Mouse (Mus musculus) midbrain, embryonic 15.5 days (tissue): ENCODE data around the gene Jdp2. TPM values are rescaled to one million over a fixed set of nuclear protein-coding genes. Genes with fewer than 3 reads are reported as not detected.

Experiments
- ATAC-seq: fragments of 200-750 bp; cut with Nextera tagmentation; replicated peaks from 2 replicates; pipeline ENCODE4 v1.8.0; 2017; ENCODE audit warnings: moderate TSS enrichment
- H3K27ac ChIP-seq: fragments of 300-500 bp; sonication (generic); 2 replicates; pipeline ENCODE4 v1.5.1; 2015; ENCODE audit warnings: mild to moderate bottlenecking, inconsistent platforms
- H3K27me3 ChIP-seq: fragments of 300-500 bp; sonication (generic); replicated peaks from 2 replicates; pipeline ENCODE4 v1.6.1; 2015; ENCODE audit warnings: inconsistent platforms
- H3K36me3 ChIP-seq: fragments of 300-500 bp; sonication (generic); replicated peaks from 2 replicates; pipeline ENCODE4 v1.6.1; 2015; ENCODE audit warnings: inconsistent platforms
- H3K4me1 ChIP-seq: fragments of 300-500 bp; sonication (generic); 2 replicates; pipeline ENCODE4 v1.6.1; 2015; ENCODE audit warnings: inconsistent platforms
- H3K4me2 ChIP-seq: fragments of 300-500 bp; sonication (generic); 2 replicates; pipeline ENCODE4 v1.6.1; 2015; ENCODE audit warnings: inconsistent platforms, mild to moderate bottlenecking, moderate library complexity
- H3K4me3 ChIP-seq: fragments of 300-500 bp; sonication (generic); 2 replicates; pipeline ENCODE4 v1.5.1; 2015; ENCODE audit warnings: mild to moderate bottlenecking, inconsistent platforms
- H3K9ac ChIP-seq: fragments of 300-500 bp; sonication (generic); 2 replicates; pipeline ENCODE4 v1.6.1; 2015; ENCODE audit warnings: mild to moderate bottlenecking, inconsistent platforms
- H3K9me3 ChIP-seq: fragments of 300-500 bp; sonication (generic); 2 replicates; pipeline ENCODE4 v1.6.1; 2016; ENCODE audit warnings: inconsistent platforms
- WGBS: fragments of 180-500 bp; shearing (Covaris S2); methylation state at CpG from one replicate; pipeline ENCODE4 v1.1.7; 2015; ENCODE audit warnings: mixed read lengths; 5-methylcytosine and 5-hydroxymethylcytosine counted together
- polyA plus RNA-seq: library from polyadenylated mRNA; unstranded; fragments of >200 nt; fragmentation: Nextera tagmentation; extraction: Ambion mirVana; gene quantifications from 2 replicates; pipeline ENCODE4 v1.2.1, GENCODE M21; 2015

Gene Jdp2
- polyA plus RNA-seq, 1 experiment from 2014 or later = 0.92 TPM

GRCm38 (mm10) chr12:85673914-85674313 is 75.1 kb downstream of the Jdp2 start:
- Histone ChIP-seq H3K4me1 (0 out of 2 replicates have a peak, but pooled peaks cover under 1% of the 10 kb centered on the region), H3K36me3 (no peaks in the 10 kb centered on the region), H3K27ac (no peak overlapping the region), H3K27me3 (no peaks in the 10 kb centered on the region), H3K9me3 (no peaks in the 10 kb centered on the region), H3K4me2 (no peak overlapping the region), H3K9ac (no peak overlapping the region), H3K4me3 (no peak overlapping the region)
- ATAC-seq = no peak
- WGBS = 95% methylated on average over 8 of the region's 8 CpGs

GRCm38 (mm10) chr12:85679117-85679516 is 80.3 kb downstream of the Jdp2 start:
- no peak overlapping the region for H3K27ac ChIP-seq
- WGBS = 89% methylated on average over 5 of the region's 5 CpGs
- ATAC-seq = no peak
- no peaks in the 10 kb centered on the region for H3K4me1 ChIP-seq
- H3K4me3 ChIP-seq = no peak overlapping the region
- H3K36me3 ChIP-seq = no peaks in the 10 kb centered on the region
- H3K9ac ChIP-seq = no peak overlapping the region
- no peak overlapping the region for H3K4me2 ChIP-seq
- no peaks in the 10 kb centered on the region for H3K27me3 ChIP-seq
- no peaks in the 10 kb centered on the region for H3K9me3 ChIP-seq

GRCm38 (mm10) chr12:85679808-85680207 is 81.0 kb downstream of the Jdp2 start:
- ATAC-seq = no peak
- H3K4me1 ChIP-seq = no peaks in the 10 kb centered on the region
- H3K9ac ChIP-seq = no peak overlapping the region
- H3K9me3 ChIP-seq = no peaks in the 10 kb centered on the region
- WGBS = 57% methylated on average over 2 of the region's 2 CpGs
- H3K27ac ChIP-seq = no peak overlapping the region
- no peaks in the 10 kb centered on the region for H3K27me3 ChIP-seq
- H3K4me3 ChIP-seq = no peak overlapping the region
- H3K4me2 ChIP-seq = no peak overlapping the region
- H3K36me3 ChIP-seq = no peaks in the 10 kb centered on the region

GRCm38 (mm10) chr12:85682328-85682727 is 83.5 kb downstream of the Jdp2 start:
- no peak overlapping the region for H3K4me3 ChIP-seq
- 53% methylated on average over 2 of the region's 2 CpGs for WGBS
- H3K27ac ChIP-seq = no peak overlapping the region
- H3K9me3 ChIP-seq = no peaks in the 10 kb centered on the region
- no peaks in the 10 kb centered on the region for H3K27me3 ChIP-seq
- H3K9ac ChIP-seq = no peak overlapping the region
- H3K4me1 ChIP-seq = no peaks in the 10 kb centered on the region
- H3K36me3 ChIP-seq = no peaks in the 10 kb centered on the region
- no peak for ATAC-seq
- no peak overlapping the region for H3K4me2 ChIP-seq

- Histone ChIP-seq H3K9me3 (no peaks in the 10 kb centered on the region), H3K27me3 (no peaks in the 10 kb centered on the region), H3K4me3 (no peak overlapping the region), H3K4me2 (no peak overlapping the region), H3K27ac (no peak overlapping the region), H3K9ac (no peak overlapping the region), H3K36me3 (no peaks in the 10 kb centered on the region), H3K4me1 (no peaks in the 10 kb centered on the region)
- no peak for ATAC-seq
- 86% methylated on average over 16 of the region's 16 CpGs for WGBS
Observed at GRCm38 (mm10) chr12:85684411-85685275, 85.8 kb downstream of the Jdp2 start.

GRCm38 (mm10) chr12:85686466-85687216 is 87.8 kb downstream of the Jdp2 start, which contains the start of gene Batf:
Batf (plus strand) TSS chr12:85686669.
- Histone ChIP-seq H3K4me3 (no peak within 1 kb of the TSS), H3K4me1 (no peaks in the 10 kb centered on the region), H3K36me3 (no peaks in the 10 kb centered on the region), H3K9me3 (no peaks in the 10 kb centered on the region), H3K27me3 (no peaks in the 10 kb centered on the region), H3K9ac (no peak within 1 kb of the TSS), H3K4me2 (peak within 1 kb of the TSS; percentile 5; the same call in 1 of the 2 replicates), H3K27ac (no peak within 1 kb of the TSS)
- 48% methylated on average over 22 of the region's 22 CpGs for WGBS
- ATAC-seq = no peak

- Histone ChIP-seq H3K4me1 (no peaks in the 10 kb centered on the region), H3K4me3 (no peak overlapping the region), H3K36me3 (no peaks in the 10 kb centered on the region), H3K27ac (no peak overlapping the region), H3K27me3 (no peaks in the 10 kb centered on the region), H3K4me2 (no peak overlapping the region), H3K9ac (no peak overlapping the region), H3K9me3 (no peaks in the 10 kb centered on the region)
- no peak for ATAC-seq
- 81% methylated on average over 7 of the region's 7 CpGs for WGBS
Observed at GRCm38 (mm10) chr12:85687217-85687533, 88.3 kb downstream of the Jdp2 start.

- 77% methylated on average over 6 of the region's 6 CpGs for WGBS
- no peak for ATAC-seq
- Histone ChIP-seq H3K27me3 (no peaks in the 10 kb centered on the region), H3K9ac (no peak overlapping the region), H3K4me3 (no peak overlapping the region), H3K27ac (no peak overlapping the region), H3K4me2 (no peak overlapping the region), H3K9me3 (no peaks in the 10 kb centered on the region), H3K4me1 (no peaks in the 10 kb centered on the region), H3K36me3 (no peaks in the 10 kb centered on the region)
Observed at GRCm38 (mm10) chr12:85687846-85688245, 89.0 kb downstream of the Jdp2 start.

Other genes with a start within 250 kb of the Jdp2 start
- 172 and 173 TPM in 2 replicates for gene Tmed10, start 224.2 kb upstream of the Jdp2 start, polyA plus RNA-seq
- gene Fos, start 125.1 kb upstream of the Jdp2 start, polyA plus RNA-seq = 1.4 and 1.6 TPM in 2 replicates
- gene Batf, start 87.6 kb downstream of the Jdp2 start, polyA plus RNA-seq = 1.1 and 1.5 TPM in 2 replicates
- 5.7 and 6.2 TPM in 2 replicates for gene Flvcr2, start 147.5 kb downstream of the Jdp2 start, polyA plus RNA-seq
- gene Erg28, start 225.5 kb downstream of the Jdp2 start, polyA plus RNA-seq = 104 TPM in 2 replicates
- 12.1 and 13.7 TPM in 2 replicates for gene Ttll5, start 225.6 kb downstream of the Jdp2 start, polyA plus RNA-seq